Mouse (Mus musculus) liver, embryonic 11.5 days (tissue): Measurements from ENCODE around the gene Edf1. TPM values are rescaled to one million over a fixed set of nuclear protein-coding genes. Genes with fewer than 3 reads are reported as not detected.

Source experiments
- ATAC-seq: fragments of 200-750 bp; cut with Nextera tagmentation; replicated peaks from 2 replicates; pipeline ENCODE4 v1.8.0; 2017; ENCODE audit warnings: moderate number of reproducible peaks, mild to moderate bottlenecking, moderate TSS enrichment, moderate library complexity; ENCODE audit not compliant: low FRiP score
- DNase-seq: peaks from one replicate; pipeline ENCODE4 v3.0.0-alpha.2; 2017; ENCODE audit warnings: low spot score
- H3K27ac ChIP-seq: fragments of 300-500 bp; sonication (generic); 2 replicates; pipeline ENCODE4 v1.5.1; 2014; ENCODE audit warnings: mild to moderate bottlenecking, low read depth, low read length, control low read depth
- H3K27me3 ChIP-seq: fragments of 300-500 bp; sonication (generic); replicated peaks from 2 replicates; pipeline ENCODE4 v1.6.1; 2014; ENCODE audit warnings: low read length, mixed read lengths; ENCODE audit not compliant: control insufficient read depth, insufficient read depth
- H3K36me3 ChIP-seq: fragments of 300-500 bp; sonication (generic); 2 replicates; pipeline ENCODE4 v1.6.1; 2014; ENCODE audit warnings: mild to moderate bottlenecking, low read length, moderate library complexity, mixed read lengths; ENCODE audit not compliant: control insufficient read depth, insufficient read depth
- H3K4me1 ChIP-seq: fragments of 300-500 bp; sonication (generic); replicated peaks from 2 replicates; pipeline ENCODE4 v1.6.1; 2014; ENCODE audit warnings: low read length, mixed read lengths; ENCODE audit not compliant: control insufficient read depth, insufficient read depth
- H3K4me2 ChIP-seq: fragments of 300-500 bp; sonication (generic); 2 replicates; pipeline ENCODE4 v1.6.1; 2014; ENCODE audit warnings: mild to moderate bottlenecking, control low read depth, moderate library complexity
- H3K4me3 ChIP-seq: fragments of 300-500 bp; sonication (generic); 2 replicates; pipeline ENCODE4 v1.5.1; 2014; ENCODE audit warnings: low read depth, low read length, control low read depth
- H3K9ac ChIP-seq: fragments of 300-500 bp; sonication (generic); 2 replicates; pipeline ENCODE4 v1.6.1; 2014; ENCODE audit warnings: low read depth, low read length, control low read depth
- H3K9me3 ChIP-seq: fragments of 300-500 bp; sonication (generic); 2 replicates; pipeline ENCODE4 v1.6.1; 2016; ENCODE audit warnings: low read length, inconsistent platforms, mixed read lengths; ENCODE audit not compliant: control insufficient read depth
- WGBS: fragments of 180-500 bp; shearing (Covaris S2); extraction: QIAGEN DNeasy Blood & Tissue Kit; methylation state at CpG from one replicate; pipeline ENCODE4 v1.1.7; 2014; 5-methylcytosine and 5-hydroxymethylcytosine counted together
- polyA plus RNA-seq: library from polyadenylated mRNA; unstranded; fragments of >200 nt; fragmentation: Nextera tagmentation; extraction: Ambion mirVana; gene quantifications from 2 replicates; pipeline ENCODE4 v1.2.1, GENCODE M21; 2014

Edf1 gene
- polyA plus RNA-seq, 1 experiment from 2014 or later = 380 TPM

DNA sequence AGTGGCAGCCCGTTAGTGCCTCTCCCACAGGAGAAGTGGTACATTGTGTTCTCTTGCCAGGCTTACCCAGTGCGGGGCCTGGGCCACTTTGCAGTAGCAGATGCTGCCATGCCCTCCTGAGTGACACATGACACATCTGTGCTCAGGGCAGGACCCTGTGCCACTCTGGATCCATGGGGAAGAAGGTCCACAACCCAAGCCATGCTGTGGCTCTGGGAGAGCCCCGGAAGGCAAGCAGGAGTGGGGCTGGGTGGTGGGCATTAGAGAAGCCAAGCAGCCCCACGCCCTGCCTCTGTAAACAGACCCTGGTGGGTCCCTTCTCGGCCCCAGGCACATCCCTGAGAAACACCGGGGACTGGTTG, 25.5 kb downstream of the Edf1 start:
- 82% methylated on average over 6 of the region's 6 CpGs for WGBS
- Histone ChIP-seq H3K4me1 (peaks cover 26% of the 10 kb centered on the region), H3K27ac (no peak overlapping the region), H3K27me3 (peaks cover 31% of the 10 kb centered on the region), H3K36me3 (peaks cover 11% of the 10 kb centered on the region), H3K9me3 (no peaks in the 10 kb centered on the region), H3K4me3 (no peak overlapping the region), H3K4me2 (no peak overlapping the region), H3K9ac (no peak overlapping the region)
- DNase-seq = no peak
- ATAC-seq = no peak

DNA sequence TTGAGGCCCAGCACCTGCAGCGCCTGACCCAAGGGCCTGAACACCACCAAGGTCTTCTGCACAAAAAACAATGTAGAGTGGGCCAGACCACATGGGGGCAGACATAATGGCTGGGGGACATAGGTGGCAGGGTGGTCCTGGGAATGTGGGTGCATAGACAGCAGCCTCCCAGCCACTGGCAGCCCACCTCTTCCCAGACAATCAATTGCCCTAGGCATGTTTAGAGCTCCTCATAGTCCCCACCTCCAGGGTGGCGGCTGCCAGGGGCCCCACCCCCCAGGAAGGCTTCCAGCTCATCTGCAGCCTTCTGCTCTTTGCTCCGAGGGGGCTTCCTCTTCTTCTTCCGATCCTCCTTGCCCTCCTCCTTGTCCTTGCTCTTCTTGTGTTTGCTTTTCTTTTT, 25.9 kb downstream of the Edf1 start:
- peaks cover 11% of the 10 kb centered on the region for H3K36me3 ChIP-seq
- H3K4me3 ChIP-seq = no peak overlapping the region
- H3K4me1 ChIP-seq = peaks cover 25% of the 10 kb centered on the region
- DNase-seq = no peak
- no peak overlapping the region for H3K9ac ChIP-seq
- H3K4me2 ChIP-seq = no peak overlapping the region
- H3K27ac ChIP-seq = no peak overlapping the region
- peaks cover 27% of the 10 kb centered on the region for H3K27me3 ChIP-seq
- no peak for ATAC-seq
- 69% methylated on average over 4 of the region's 4 CpGs for WGBS
- H3K9me3 ChIP-seq = no peaks in the 10 kb centered on the region

DNA sequence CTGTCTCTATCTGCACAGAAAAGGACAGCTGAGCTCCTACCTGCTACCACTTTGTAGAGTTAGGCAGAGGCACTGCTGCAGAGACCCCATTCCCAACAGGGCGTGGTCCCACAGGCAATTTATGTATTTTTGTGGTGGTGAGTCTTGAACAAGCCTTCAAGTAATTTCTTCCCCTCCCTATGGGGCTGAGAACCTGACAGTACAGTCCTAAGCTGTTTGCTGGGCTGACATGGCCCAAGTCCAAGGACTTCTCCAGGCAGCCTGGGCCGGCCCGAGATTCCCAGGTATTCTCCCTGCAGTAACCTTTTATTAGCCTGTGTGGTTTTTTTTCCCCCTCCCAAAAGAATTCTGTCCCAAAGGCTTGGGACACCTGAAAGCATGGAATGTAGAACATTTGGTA, 26.5 kb downstream of the Edf1 start:
- H3K36me3 ChIP-seq = peaks cover 14% of the 10 kb centered on the region
- H3K4me3 ChIP-seq = no peak overlapping the region
- DNase-seq (no peak), ATAC-seq (no peak)
- 94% methylated on average over 3 of the region's 3 CpGs for WGBS
- H3K9ac ChIP-seq = no peak overlapping the region
- H3K9me3 ChIP-seq = no peaks in the 10 kb centered on the region
- H3K27me3 ChIP-seq = peaks cover 21% of the 10 kb centered on the region
- H3K4me2 ChIP-seq = no peak overlapping the region
- H3K27ac ChIP-seq = no peak overlapping the region
- peaks cover 23% of the 10 kb centered on the region for H3K4me1 ChIP-seq

DNA sequence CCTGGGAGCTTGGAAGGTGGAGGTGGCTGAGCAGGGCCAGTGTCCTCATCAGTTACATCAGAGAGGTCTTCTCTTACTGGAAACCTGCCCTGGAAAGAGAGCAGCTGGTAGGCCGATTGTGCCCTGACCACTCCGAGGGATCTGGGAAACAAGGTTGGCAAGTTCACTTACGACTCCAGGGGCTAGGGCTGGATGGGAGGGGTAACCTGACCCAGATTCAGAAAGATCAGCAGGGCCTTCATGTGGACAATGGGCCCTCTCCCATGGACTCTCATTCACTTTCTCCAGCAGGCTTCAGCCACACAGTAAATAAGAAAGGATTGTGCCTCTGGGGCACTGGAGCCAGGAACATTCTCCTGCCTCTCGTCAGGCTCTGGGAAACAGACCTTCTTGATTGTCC, 27.2 kb downstream of the Edf1 start:
- ATAC-seq = no peak
- no peak for DNase-seq
- Histone ChIP-seq H3K4me3 (no peak overlapping the region), H3K9ac (no peak overlapping the region), H3K27ac (no peak overlapping the region), H3K4me2 (no peak overlapping the region), H3K36me3 (peaks cover 14% of the 10 kb centered on the region), H3K27me3 (peaks cover 14% of the 10 kb centered on the region), H3K4me1 (peaks cover 19% of the 10 kb centered on the region), H3K9me3 (no peaks in the 10 kb centered on the region)
- WGBS = 86% methylated on average over 4 of the region's 4 CpGs

DNA sequence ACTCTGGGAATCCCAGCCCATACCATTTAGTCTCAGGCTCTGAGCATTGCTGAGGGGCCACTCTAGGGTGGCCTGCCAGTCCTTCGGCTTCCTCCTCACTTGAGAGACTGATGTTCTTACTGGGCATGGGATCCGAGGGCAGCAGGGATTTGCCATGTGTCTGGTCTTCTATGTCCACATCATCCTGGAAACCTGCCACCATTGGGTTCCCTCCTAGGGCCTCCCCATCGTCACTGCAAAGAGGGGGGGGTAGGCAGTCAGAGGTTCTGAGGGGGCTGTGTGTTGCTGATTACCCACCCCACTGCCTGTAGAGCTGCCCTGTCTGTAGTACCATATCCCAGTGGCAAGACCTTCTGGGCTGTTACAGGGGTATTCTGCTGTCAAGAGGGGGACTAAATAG, 28.0 kb downstream of the Edf1 start:
- Histone ChIP-seq H3K4me1 (peaks cover 19% of the 10 kb centered on the region), H3K36me3 (peaks cover 19% of the 10 kb centered on the region), H3K9ac (no peak overlapping the region), H3K27ac (no peak overlapping the region), H3K27me3 (peaks cover 6% of the 10 kb centered on the region), H3K9me3 (no peaks in the 10 kb centered on the region), H3K4me2 (no peak overlapping the region), H3K4me3 (no peak overlapping the region)
- DNase-seq (no peak), ATAC-seq (no peak)
- 87% methylated on average over 3 of the region's 3 CpGs for WGBS

DNA sequence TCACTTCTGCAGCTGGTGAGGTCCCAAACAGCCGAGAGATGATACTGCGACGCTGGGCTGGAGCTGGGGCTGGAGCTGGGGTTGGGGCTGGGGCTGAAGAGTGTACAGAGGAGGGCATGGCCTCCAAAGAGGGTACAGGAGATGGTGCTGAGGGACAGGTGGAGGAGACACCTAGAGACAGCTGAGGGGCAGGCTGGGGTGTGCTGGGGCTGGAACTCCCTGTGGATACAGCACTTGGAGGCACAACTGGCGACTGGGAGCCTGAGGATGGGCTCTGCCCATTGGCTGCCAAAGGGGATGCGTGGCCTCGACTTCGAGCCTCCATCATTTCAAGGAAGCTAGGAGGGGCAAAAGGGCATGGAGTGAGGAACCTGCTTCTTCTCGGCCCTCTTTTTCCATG, 29.6 kb downstream of the Edf1 start:
- ATAC-seq (no peak), DNase-seq (no peak)
- no peak overlapping the region for H3K27ac ChIP-seq
- no peaks in the 10 kb centered on the region for H3K27me3 ChIP-seq
- H3K4me1 ChIP-seq = peaks cover 9% of the 10 kb centered on the region
- H3K36me3 ChIP-seq = peaks cover 26% of the 10 kb centered on the region
- no peak overlapping the region for H3K9ac ChIP-seq
- 91% methylated on average over 8 of the region's 8 CpGs for WGBS
- no peaks in the 10 kb centered on the region for H3K9me3 ChIP-seq
- no peak overlapping the region for H3K4me2 ChIP-seq
- H3K4me3 ChIP-seq = no peak overlapping the region

DNA sequence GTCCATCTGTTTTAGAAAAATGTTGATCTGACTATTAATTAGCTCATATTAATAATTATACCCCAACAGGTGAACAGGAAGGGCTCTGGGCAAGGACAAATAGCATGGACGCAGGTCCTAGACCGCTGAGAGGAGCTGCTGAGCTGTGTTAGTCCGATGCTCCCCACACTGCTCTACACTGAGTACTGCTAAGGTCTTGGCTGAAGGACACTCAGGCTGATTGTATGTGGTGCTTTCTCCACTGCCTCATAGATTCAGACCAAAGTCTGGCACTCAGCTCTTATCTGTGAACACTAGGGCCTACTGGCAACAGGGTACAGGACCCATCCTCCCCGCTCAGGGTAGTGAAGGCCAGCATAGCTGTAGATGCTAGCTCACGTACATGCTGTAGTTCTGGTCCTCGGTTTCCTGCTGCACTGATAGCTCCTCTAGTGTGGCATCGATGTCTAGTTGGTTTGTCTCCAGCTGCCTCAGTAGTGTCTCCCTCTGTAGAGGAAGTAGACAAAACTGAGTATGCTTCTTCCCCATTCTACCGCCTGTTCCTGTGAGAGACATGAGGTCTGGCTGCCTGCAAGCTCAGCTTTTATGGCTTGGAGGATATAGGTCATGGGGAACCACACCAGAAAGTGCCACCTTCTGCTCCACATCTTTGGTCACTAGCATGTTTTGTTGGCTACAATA, 30.7 kb downstream of the Edf1 start:
- ATAC-seq (no peak), DNase-seq (no peak)
- no peak overlapping the region for H3K9ac ChIP-seq
- no peak overlapping the region for H3K4me2 ChIP-seq
- no peak overlapping the region for H3K27ac ChIP-seq
- WGBS = 85% methylated on average over 8 of the region's 8 CpGs
- no peaks in the 10 kb centered on the region for H3K4me1 ChIP-seq
- peaks cover 35% of the 10 kb centered on the region for H3K36me3 ChIP-seq
- H3K4me3 ChIP-seq = no peak overlapping the region
- H3K27me3 ChIP-seq = no peaks in the 10 kb centered on the region
- no peaks in the 10 kb centered on the region for H3K9me3 ChIP-seq

DNA sequence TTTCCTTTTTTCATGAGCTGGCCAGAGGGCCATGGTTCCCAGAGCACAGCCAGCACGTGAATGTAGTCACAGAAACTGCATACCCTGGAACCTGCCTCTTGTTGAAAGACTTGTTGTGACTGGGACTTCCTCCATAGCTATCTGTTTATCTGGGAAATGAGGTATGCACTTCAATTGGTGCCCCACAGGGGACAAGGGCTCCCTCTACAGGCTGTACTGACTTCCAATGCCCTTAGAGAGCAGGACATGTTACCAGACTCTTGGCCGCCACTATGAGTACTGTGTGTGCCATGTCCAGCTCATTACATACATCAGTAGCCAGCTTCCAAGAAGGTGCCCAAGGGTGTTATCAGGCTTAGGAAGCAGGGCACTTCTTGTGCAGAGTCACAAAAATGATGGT, 34.2 kb downstream of the Edf1 start:
- Histone ChIP-seq H3K27ac (no peak overlapping the region), H3K4me1 (no peaks in the 10 kb centered on the region), H3K4me3 (no peak overlapping the region), H3K4me2 (no peak overlapping the region), H3K36me3 (peaks cover 50% of the 10 kb centered on the region), H3K9ac (no peak overlapping the region), H3K27me3 (no peaks in the 10 kb centered on the region), H3K9me3 (no peaks in the 10 kb centered on the region)
- ATAC-seq (no peak), DNase-seq (no peak)
- WGBS = 78% methylated on average over 2 of the region's 2 CpGs

DNA sequence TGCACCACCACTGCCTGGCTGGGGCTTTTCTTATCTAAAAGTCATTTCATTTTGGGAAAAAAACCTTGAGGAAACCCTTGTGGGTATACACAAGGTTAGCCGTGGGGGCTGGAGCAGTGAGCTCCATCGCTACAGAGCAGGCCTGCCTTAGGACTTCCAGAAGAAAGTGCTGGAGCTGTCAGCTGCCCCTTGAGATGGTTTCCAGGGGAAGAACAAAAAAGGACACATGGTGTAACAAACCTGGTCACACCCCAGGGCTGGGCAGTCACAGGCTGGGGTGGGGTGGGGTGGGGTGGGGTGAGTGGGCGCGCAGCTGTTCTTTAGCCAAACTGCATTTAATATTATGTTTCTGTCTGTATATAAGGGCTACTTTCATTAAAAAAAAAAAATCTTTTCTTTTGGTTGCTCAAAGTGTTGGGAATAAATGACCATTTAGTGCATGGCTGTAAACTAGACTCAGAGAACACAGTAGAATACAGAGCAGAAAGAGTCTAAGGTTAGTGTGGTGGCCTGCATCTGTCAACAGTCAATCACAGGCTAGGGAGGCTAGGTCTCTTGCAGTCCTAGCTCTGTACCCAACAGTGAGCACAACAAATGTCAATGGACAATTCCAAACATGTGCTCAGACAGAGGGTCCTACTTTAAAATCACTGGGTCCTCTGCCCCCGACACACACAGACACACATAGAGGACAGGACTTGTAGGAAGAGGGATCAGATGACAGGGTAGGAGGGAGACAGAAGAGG, 39.3 kb downstream of the Edf1 start:
- H3K9ac ChIP-seq = no peak overlapping the region
- 87% methylated on average over 5 of the region's 5 CpGs for WGBS
- peaks cover 74% of the 10 kb centered on the region for H3K36me3 ChIP-seq
- ATAC-seq = no peak
- H3K4me3 ChIP-seq = no peak overlapping the region
- H3K27ac ChIP-seq = no peak overlapping the region
- no peaks in the 10 kb centered on the region for H3K9me3 ChIP-seq
- H3K4me2 ChIP-seq = no peak overlapping the region
- no peaks in the 10 kb centered on the region for H3K4me1 ChIP-seq
- no peak for DNase-seq
- H3K27me3 ChIP-seq = no peaks in the 10 kb centered on the region
